Mouse (Mus musculus) kidney, embryonic 14.5 days (tissue): Measurements from ENCODE around the gene Il5. TPM values are rescaled to one million over a fixed set of nuclear protein-coding genes. Genes with fewer than 3 reads are reported as not detected.
"Not testable (repeated sequence)": the region's sequence is repeated elsewhere in the genome, so short reads cannot be mapped to it uniquely, and the experiment has no call there.

Experiments
- ATAC-seq: fragments of 200-750 bp; cut with Nextera tagmentation; 2 replicates; pipeline ENCODE4 v1.8.0; 2017; ENCODE audit warnings: moderate number of reproducible peaks, mild to moderate bottlenecking, moderate TSS enrichment, moderate library complexity; ENCODE audit not compliant: low FRiP score, low TSS enrichment
- H3K27ac ChIP-seq: fragments of 300-500 bp; sonication (generic); 2 replicates; pipeline ENCODE4 v1.5.1; 2014; ENCODE audit warnings: low read depth, mild to moderate bottlenecking, low read length, moderate library complexity, mixed read lengths
- H3K27me3 ChIP-seq: fragments of 300-500 bp; sonication (generic); 2 replicates; pipeline ENCODE4 v1.6.1; 2014; ENCODE audit warnings: mild to moderate bottlenecking, low read length; ENCODE audit not compliant: control insufficient read depth, insufficient read depth
- H3K36me3 ChIP-seq: fragments of 300-500 bp; sonication (generic); 2 replicates; pipeline ENCODE4 v1.6.1; 2014; ENCODE audit warnings: low read length, mixed read lengths; ENCODE audit not compliant: control insufficient read depth, insufficient read depth
- H3K4me1 ChIP-seq: fragments of 300-500 bp; sonication (generic); 2 replicates; pipeline ENCODE4 v1.6.1; 2014; ENCODE audit warnings: low read length, mixed read lengths; ENCODE audit not compliant: control insufficient read depth, insufficient read depth
- H3K4me2 ChIP-seq: fragments of 300-500 bp; sonication (generic); replicated peaks from 2 replicates; pipeline ENCODE4 v1.6.1; 2014; ENCODE audit warnings: low read depth, mild to moderate bottlenecking, low read length
- H3K4me3 ChIP-seq: fragments of 300-500 bp; sonication (generic); 2 replicates; pipeline ENCODE4 v1.5.1; 2014; ENCODE audit warnings: mild to moderate bottlenecking, low read length
- H3K9ac ChIP-seq: fragments of 300-500 bp; sonication (generic); 2 replicates; pipeline ENCODE4 v1.6.1; 2014; ENCODE audit warnings: low read depth, mild to moderate bottlenecking, low read length, moderate library complexity
- H3K9me3 ChIP-seq: fragments of 300-500 bp; sonication (generic); 2 replicates; pipeline ENCODE4 v1.6.1; 2016; ENCODE audit warnings: low read length; ENCODE audit not compliant: control insufficient read depth
- WGBS: fragments of 180-500 bp; shearing (Covaris S2); extraction: QIAGEN DNeasy Blood & Tissue Kit; methylation state at CpG from one replicate; pipeline ENCODE4 v1.1.7; 2014; 5-methylcytosine and 5-hydroxymethylcytosine counted together
- polyA plus RNA-seq: library from polyadenylated mRNA; unstranded; fragments of >200 nt; fragmentation: Nextera tagmentation; extraction: Ambion mirVana; gene quantifications from 2 replicates; pipeline ENCODE4 v1.2.1, GENCODE M21; 2014

Il5 gene
- polyA plus RNA-seq, 1 experiment from 2014 or later, result not detected

DNA sequence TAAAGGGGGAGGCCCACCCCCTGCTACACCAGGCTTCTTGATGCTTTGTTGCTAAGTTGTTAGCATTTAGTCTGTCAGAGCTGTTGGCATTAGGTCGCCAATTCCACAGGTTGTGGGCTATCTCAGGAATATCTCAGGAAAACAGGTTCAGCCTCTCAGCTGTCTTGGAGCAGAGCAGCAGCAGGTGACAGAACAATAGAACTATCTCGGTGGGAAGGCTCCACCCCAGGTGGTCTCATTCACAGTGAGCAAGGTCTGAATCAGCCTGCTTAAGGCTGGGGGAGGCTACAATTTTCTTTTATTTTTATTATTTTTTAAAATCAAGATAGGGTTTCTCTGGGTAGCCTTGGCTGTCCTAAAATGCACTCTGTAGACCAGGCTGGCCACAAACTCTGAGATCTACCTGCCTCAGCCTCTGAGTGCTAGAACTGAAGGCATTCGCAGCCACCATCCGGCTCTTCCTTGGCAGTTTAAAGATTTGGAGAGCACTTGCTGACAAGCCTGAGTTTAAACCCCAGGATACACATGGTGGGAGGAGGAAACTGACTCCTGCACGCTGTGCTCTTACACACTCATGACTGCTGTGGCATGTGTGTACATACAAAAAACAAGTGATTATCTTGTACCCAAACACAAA, 29.2 kb downstream of the Il5 start:
- Histone ChIP-seq H3K27me3 (no peaks in the 10 kb centered on the region), H3K9ac (no peak overlapping the region), H3K9me3 (no peaks in the 10 kb centered on the region), H3K4me3 (no peak overlapping the region), H3K27ac (no peak overlapping the region), H3K4me1 (no peaks in the 10 kb centered on the region), H3K36me3 (no peaks in the 10 kb centered on the region), H3K4me2 (no peak overlapping the region)
- 61% methylated on average over 5 of the region's 5 CpGs for whole genome bisulfite sequencing
- no peak for ATAC-seq

GRCm38 (mm10) chr11:53755011-53755595, 34.5 kb downstream of the Il5 start:
- no peak overlapping the region for H3K4me2 ChIP-seq
- H3K27me3 ChIP-seq, result no peaks in the 10 kb centered on the region
- H3K4me3 ChIP-seq, result no peak overlapping the region
- ATAC-seq, result no peak
- WGBS, result 85% methylated on average over 12 of the region's 12 CpGs
- H3K36me3 ChIP-seq, result no peaks in the 10 kb centered on the region
- H3K9ac ChIP-seq, result no peak overlapping the region
- H3K27ac ChIP-seq, result no peak overlapping the region
- peaks cover 11% of the 10 kb centered on the region for H3K4me1 ChIP-seq
- no peaks in the 10 kb centered on the region for H3K9me3 ChIP-seq

DNA sequence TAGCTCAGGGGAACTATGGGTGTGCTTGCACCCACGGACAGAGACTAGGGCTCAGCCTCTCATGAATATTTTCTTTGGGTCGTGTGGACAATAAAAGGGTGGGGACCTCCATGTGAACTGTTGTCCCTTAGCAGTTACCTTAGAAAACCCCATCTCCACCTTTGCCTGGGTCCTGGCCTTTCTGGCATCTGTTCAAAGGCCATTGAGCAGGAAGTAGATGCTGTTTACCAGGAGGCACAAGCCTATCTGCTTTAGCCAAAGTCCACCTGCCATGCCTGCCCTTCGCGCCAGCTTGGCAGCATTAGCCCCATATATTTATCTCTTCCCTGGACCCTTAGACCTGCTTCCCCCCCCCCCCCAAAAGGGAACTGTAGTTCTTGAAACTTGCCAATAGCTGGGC, 37.0 kb downstream of the Il5 start:
- H3K27me3 ChIP-seq, result no peaks in the 10 kb centered on the region
- H3K36me3 ChIP-seq, result no peaks in the 10 kb centered on the region
- WGBS, result 84% methylated on average over 4 of the region's 4 CpGs
- no peak overlapping the region for H3K4me2 ChIP-seq
- H3K4me1 ChIP-seq, result peaks cover 25% of the 10 kb centered on the region
- H3K4me3 ChIP-seq, result no peak overlapping the region
- H3K27ac ChIP-seq, result no peak overlapping the region
- ATAC-seq, result no peak
- H3K9ac ChIP-seq, result no peak overlapping the region
- no peaks in the 10 kb centered on the region for H3K9me3 ChIP-seq

- 77% methylated on average over 8 of the region's 9 CpGs for WGBS
- not testable (repeated sequence) for H3K4me3 ChIP-seq, H3K27me3 ChIP-seq, H3K36me3 ChIP-seq, ATAC-seq, H3K4me2 ChIP-seq, H3K27ac ChIP-seq, H3K9ac ChIP-seq, H3K9me3 ChIP-seq
- H3K4me1 ChIP-seq, result peaks cover 30% of the 10 kb centered on the region
Measured at GRCm38 (mm10) chr11:53758033-53758432, 37.4 kb downstream of the Il5 start.

GRCm38 (mm10) chr11:53758791-53759351, 38.3 kb downstream of the Il5 start:
- no peak overlapping the region for H3K27ac ChIP-seq
- H3K9ac ChIP-seq, result no peak overlapping the region
- no peak overlapping the region for H3K4me2 ChIP-seq
- ATAC-seq, result no peak
- no peak overlapping the region for H3K4me3 ChIP-seq
- 41% methylated on average over 6 of the region's 6 CpGs for WGBS
- no peaks in the 10 kb centered on the region for H3K36me3 ChIP-seq
- H3K4me1 ChIP-seq, result peaks cover 38% of the 10 kb centered on the region
- no peaks in the 10 kb centered on the region for H3K9me3 ChIP-seq
- no peaks in the 10 kb centered on the region for H3K27me3 ChIP-seq

GRCm38 (mm10) chr11:53759545-53760406, 39.2 kb downstream of the Il5 start:
- Histone ChIP-seq H3K27ac (no peak overlapping the region), H3K27me3 (no peaks in the 10 kb centered on the region), H3K4me1 (peaks cover 42% of the 10 kb centered on the region), H3K36me3 (no peaks in the 10 kb centered on the region), H3K4me2 (no peak overlapping the region), H3K9me3 (no peaks in the 10 kb centered on the region), H3K4me3 (no peak overlapping the region), H3K9ac (no peak overlapping the region)
- ATAC-seq, result no peak
- WGBS, result 18% methylated on average over 22 of the region's 22 CpGs

DNA sequence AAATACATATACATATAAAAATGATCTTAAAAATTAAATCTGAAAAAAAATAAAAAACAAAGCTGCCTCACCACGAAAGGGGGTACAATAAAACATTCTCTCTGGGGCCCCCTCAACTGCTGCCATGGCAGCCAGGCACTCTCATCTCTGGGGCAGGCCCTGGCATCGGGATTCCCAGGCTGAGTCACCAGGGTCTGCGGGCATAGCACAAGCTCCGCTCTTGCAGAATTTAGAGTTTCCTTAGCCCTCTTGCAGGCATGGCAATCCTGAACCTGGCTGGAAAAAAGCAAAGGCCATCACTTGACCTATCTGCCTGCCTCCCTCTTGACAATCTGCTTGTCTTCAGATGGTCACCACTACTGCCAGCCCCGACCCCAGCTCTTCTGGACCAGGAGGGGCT, 40.7 kb downstream of the Il5 start:
- no peak for ATAC-seq
- Histone ChIP-seq H3K9me3 (no peaks in the 10 kb centered on the region), H3K4me1 (peaks cover 42% of the 10 kb centered on the region), H3K4me3 (no peak overlapping the region), H3K27me3 (no peaks in the 10 kb centered on the region), H3K9ac (no peak overlapping the region), H3K27ac (no peak overlapping the region), H3K4me2 (no peak overlapping the region), H3K36me3 (no peaks in the 10 kb centered on the region)
- WGBS, result 73% methylated on average over 5 of the region's 5 CpGs

DNA sequence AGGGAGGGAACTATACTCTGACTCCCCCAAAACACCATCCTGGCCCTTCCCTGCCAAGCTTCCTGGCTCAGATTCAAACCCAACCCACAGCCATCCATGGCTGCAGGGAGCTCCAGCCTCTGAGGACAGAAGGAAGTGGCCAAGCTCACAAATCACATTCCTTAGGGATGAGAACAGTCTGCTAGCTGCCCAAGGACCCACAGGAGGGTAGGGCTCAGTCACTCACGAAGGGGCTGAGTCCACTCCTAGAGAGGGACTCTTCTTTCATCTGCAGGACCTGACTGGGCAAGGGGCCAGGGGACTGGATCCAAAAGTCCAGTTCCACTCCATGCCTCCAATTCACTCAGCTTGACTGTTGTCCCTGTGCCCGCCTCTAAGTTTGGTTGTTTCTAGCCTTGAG, 41.2 kb downstream of the Il5 start:
- peaks cover 42% of the 10 kb centered on the region for H3K4me1 ChIP-seq
- H3K4me3 ChIP-seq, result no peak overlapping the region
- peak overlapping the region; percentile 91 for H3K27ac ChIP-seq
- no peak for ATAC-seq
- H3K4me2 ChIP-seq, result no peak overlapping the region
- H3K27me3 ChIP-seq, result no peaks in the 10 kb centered on the region
- no peak overlapping the region for H3K9ac ChIP-seq
- no peaks in the 10 kb centered on the region for H3K36me3 ChIP-seq
- no peaks in the 10 kb centered on the region for H3K9me3 ChIP-seq
- WGBS, result 43% methylated on average over 2 of the region's 2 CpGs

DNA sequence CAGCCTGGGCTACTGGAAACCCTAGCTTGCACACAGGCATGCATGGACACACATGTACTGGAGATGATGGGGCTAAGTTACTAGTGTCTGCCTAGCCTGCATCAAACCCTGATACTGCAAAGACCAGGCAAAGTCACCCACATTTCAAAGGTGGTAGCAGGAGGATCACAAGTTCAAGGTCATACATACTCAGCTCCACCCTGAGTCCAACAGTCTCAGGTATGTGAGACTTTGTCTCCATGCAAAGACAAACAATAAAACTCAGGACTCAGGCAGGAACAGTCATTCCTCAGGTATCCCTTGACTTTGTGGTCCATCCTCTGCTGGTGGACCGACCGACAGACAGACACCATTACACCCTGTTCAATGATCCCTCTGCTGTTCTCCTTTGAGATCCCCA, 41.8 kb downstream of the Il5 start:
- Histone ChIP-seq H3K9ac (peak overlapping the region; percentile 37; the same call in 1 of the 2 replicates), H3K9me3 (no peaks in the 10 kb centered on the region), H3K27ac (peak overlapping the region; percentile 91), H3K4me2 (peak overlapping the region; percentile 64), H3K4me3 (peak overlapping the region; percentile 32), H3K27me3 (no peaks in the 10 kb centered on the region), H3K4me1 (peaks cover 42% of the 10 kb centered on the region), H3K36me3 (no peaks in the 10 kb centered on the region)
- ATAC-seq, result no peak
- WGBS, result 77% methylated on average over 2 of the region's 2 CpGs
